Mouse (Mus musculus) C2C12 (cell line): ENCODE results near the gene Slc35f6.

ENCODE experiments used
- CEBPB ChIP-seq: IDR thresholded peaks from one replicate; pipeline ENCODE4 v1.6.1; 2011; ENCODE audit warnings: low read depth, mild to moderate bottlenecking, control low read depth, moderate library complexity
- CTCF ChIP-seq: IDR thresholded peaks from one replicate; pipeline ENCODE4 v1.5.1; 2011; ENCODE audit not compliant: control insufficient read depth, insufficient read depth, insufficient read length
- MAX ChIP-seq: IDR thresholded peaks from one replicate; pipeline ENCODE4 v1.6.1; 2011; ENCODE audit warnings: mild to moderate bottlenecking, control low read depth
- MYOD1 ChIP-seq: IDR thresholded peaks from one replicate; pipeline ENCODE4 v1.6.1; 2011; ENCODE audit warnings: low read depth; ENCODE audit not compliant: control insufficient read depth, insufficient read length
- MYOG ChIP-seq: IDR thresholded peaks from one replicate; pipeline ENCODE4 v1.6.1; 2011; ENCODE audit not compliant: control insufficient read depth, insufficient read length; ENCODE audit errors: extremely low read depth

- TF ChIP-seq CTCF (no peak), MYOG (no peak), MAX (no peak), MYOD1 (no peak), CEBPB (no peak)
Measured at GRCm38 (mm10) chr5:30626331-30627105, 21.2 kb upstream of the Slc35f6 start.
